Mouse (Mus musculus) erythroblast, embryonic 14.5 days (primary cell): ENCODE results near the gene Ythdf1.

Experiments
- GATA1 ChIP-seq: IDR thresholded peaks from 2 replicates; pipeline ENCODE4 v1.6.1; 2012; ENCODE audit warnings: low read length, inconsistent platforms, mixed read lengths
- TAL1 ChIP-seq: IDR thresholded peaks from 3 replicates; pipeline ENCODE4 v1.6.1; 2012; ENCODE audit warnings: low read length, inconsistent platforms, mixed read lengths

- TF ChIP-seq GATA1 (no peak), TAL1 (no peak)
These were observed 16.1 kb downstream of the Ythdf1 start for GRCm38 (mm10) chr2:180904435-180905208.
